Mouse (Mus musculus): ENCODE measurements around the gene Gm28035. TPM values are rescaled to one million over a fixed set of nuclear protein-coding genes. Genes with fewer than 3 reads are reported as not detected.

The Gm28035 gene
- polyA plus RNA-seq (2017; shearing (Covaris generic)) = 6.8 TPM

GRCm38 (mm10) chr2:30240267-30240666 lies at the start of gene Gm28035:
TSS of gene Gm28035 (plus strand) at chr2:30240567.

GRCm38 (mm10) chr2:30205629-30206357 lies 34.6 kb upstream of the Gm28035 start, which contains the start of gene Kyat1:
TSS of gene Kyat1 (minus strand) at chr2:30205847.

GRCm38 (mm10) chr2:30237199-30237880 lies 3.0 kb upstream of the Gm28035 start, which contains the start of gene Lrrc8a:
TSS of gene Lrrc8a (plus strand) at chr2:30237715.

GRCm38 (mm10) chr2:30265767-30266253 lies 25.4 kb downstream of the Gm28035 start, which contains the start of gene Phyhd1:
TSS of gene Phyhd1 (plus strand) at chr2:30266203.

GRCm38 (mm10) chr2:30280743-30281142 lies 40.4 kb downstream of the Gm28035 start, which contains the start of gene Gm28038:
TSS of gene Gm28038 (plus strand) at chr2:30281043.

GRCm38 (mm10) chr2:30286192-30287026 lies 46.0 kb downstream of the Gm28035 start, which contains the start of the genes Dolk and Nup188:
TSS of gene Dolk (minus strand) at chr2:30286334.
TSS of gene Nup188 (plus strand) at chr2:30286397.

Other genes starting within 250 kb of the Gm28035 start
- gene Wdr34, start 191.7 kb upstream of the Gm28035 start, polyA plus RNA-seq (2017; shearing (Covaris generic)) = 1.3 TPM
- 396 TPM for gene Set, start 183.2 kb upstream of the Gm28035 start, polyA plus RNA-seq (2017; shearing (Covaris generic))
- 0.49 TPM for gene Pkn3, start 162.9 kb upstream of the Gm28035 start, polyA plus RNA-seq (2017; shearing (Covaris generic))
- gene Zdhhc12, start 146.9 kb upstream of the Gm28035 start, polyA plus RNA-seq (2017; shearing (Covaris generic)) = 29.9 TPM
- gene Zer1, start 116.0 kb upstream of the Gm28035 start, polyA plus RNA-seq (2017; shearing (Covaris generic)) = 69.3 TPM
- gene Tbc1d13, start 106.8 kb upstream of the Gm28035 start, polyA plus RNA-seq (2017; shearing (Covaris generic)) = 6.8 TPM
- 23.8 TPM for gene Endog, start 69.1 kb upstream of the Gm28035 start, polyA plus RNA-seq (2017; shearing (Covaris generic))
- gene Spout1, start 62.1 kb upstream of the Gm28035 start, polyA plus RNA-seq (2017; shearing (Covaris generic)) = 42.2 TPM
- gene Kyat1, start 34.7 kb upstream of the Gm28035 start, polyA plus RNA-seq (2017; shearing (Covaris generic)) = 17.1 TPM
- 6.6 TPM for gene Lrrc8a, start 2.9 kb upstream of the Gm28035 start, polyA plus RNA-seq (2017; shearing (Covaris generic))
- 6.3 TPM for gene Phyhd1, start 25.6 kb downstream of the Gm28035 start, polyA plus RNA-seq (2017; shearing (Covaris generic))
- gene Gm28038, start 40.5 kb downstream of the Gm28035 start, polyA plus RNA-seq (2017; shearing (Covaris generic)) = 4.4 TPM
- gene Dolk, start 45.8 kb downstream of the Gm28035 start, polyA plus RNA-seq (2017; shearing (Covaris generic)) = 17.0 TPM
- 21.9 TPM for gene Nup188, start 45.8 kb downstream of the Gm28035 start, polyA plus RNA-seq (2017; shearing (Covaris generic))
- gene Sh3glb2, start 118.8 kb downstream of the Gm28035 start, polyA plus RNA-seq (2017; shearing (Covaris generic)) = 154 TPM
- gene Miga2, start 123.7 kb downstream of the Gm28035 start, polyA plus RNA-seq (2017; shearing (Covaris generic)) = 12.9 TPM
- gene Dolpp1, start 151.7 kb downstream of the Gm28035 start, polyA plus RNA-seq (2017; shearing (Covaris generic)) = 32.8 TPM
- gene Crat, start 175.2 kb downstream of the Gm28035 start, polyA plus RNA-seq (2017; shearing (Covaris generic)) = 8.1 TPM
- 113 TPM for gene Ptpa, start 175.5 kb downstream of the Gm28035 start, polyA plus RNA-seq (2017; shearing (Covaris generic))
- 1.9 TPM for gene Ier5l, start 233.7 kb downstream of the Gm28035 start, polyA plus RNA-seq (2017; shearing (Covaris generic))

Measured in CD4-positive, CD25-positive, alpha-beta regulatory T cell (primary cell).